Mouse (Mus musculus) ovary, postnatal 36 days (tissue): ENCODE results near the gene Podn.

Experiments
- DNase-seq: peaks from one replicate; pipeline ENCODE4 v3.0.0; 2022; ENCODE audit warnings: low spot score, mixed read lengths

Gene Podn

DNA sequence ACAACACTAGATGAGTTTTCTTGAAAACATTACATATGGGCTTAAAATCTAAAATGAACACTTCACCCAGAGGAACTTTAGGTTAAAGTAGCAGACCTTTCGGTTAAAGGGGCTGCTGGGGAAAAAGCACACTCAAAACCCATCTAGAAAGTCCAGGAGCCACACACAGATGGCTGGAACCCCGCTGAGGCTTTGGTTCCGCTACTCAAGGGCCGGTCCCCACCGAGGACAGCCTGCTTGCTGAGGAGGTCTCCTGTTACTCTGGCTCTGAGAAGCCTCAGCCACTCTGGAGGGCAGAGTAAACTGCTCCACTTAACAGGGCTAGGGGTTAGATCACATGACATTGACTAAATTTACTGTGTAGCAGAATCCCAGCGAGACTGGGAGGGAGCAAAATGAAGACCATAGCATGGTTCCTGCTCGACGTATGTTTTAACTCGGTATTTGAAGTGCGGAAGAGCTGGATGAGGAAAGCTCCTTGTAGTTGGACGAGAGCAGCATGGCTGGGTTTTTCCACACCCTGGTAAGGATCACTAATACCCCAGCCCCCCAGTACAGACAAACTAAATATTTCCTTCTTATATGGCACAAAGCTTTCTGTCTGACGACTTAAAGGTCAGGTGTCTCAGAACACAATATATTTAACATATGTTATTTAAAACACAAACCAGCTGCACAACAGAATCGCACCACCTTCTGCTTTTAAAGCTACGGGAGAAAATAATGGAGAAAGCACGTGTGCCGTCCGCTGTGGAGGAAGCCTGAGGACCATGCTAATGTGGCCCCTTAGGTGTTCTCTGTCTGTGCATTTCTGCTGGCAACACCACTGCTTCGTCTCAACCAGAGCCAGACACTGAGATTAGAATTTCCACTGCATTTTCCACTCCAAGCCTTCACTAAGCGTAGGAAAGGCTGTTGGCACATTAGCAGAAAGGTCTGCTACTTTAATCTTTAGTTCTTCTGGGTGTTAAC lies 50.8 kb downstream of the Podn start:
- DNase-seq, result no peak

- no peak for DNase-seq
Measured at GRCm38 (mm10) chr4:108037027-108037426, 59.2 kb downstream of the Podn start.

- no peak for DNase-seq
Measured at GRCm38 (mm10) chr4:108033041-108033764, 63.0 kb downstream of the Podn start.

GRCm38 (mm10) chr4:108032352-108032849 lies 63.8 kb downstream of the Podn start:
- DNase-seq, result no peak

DNA sequence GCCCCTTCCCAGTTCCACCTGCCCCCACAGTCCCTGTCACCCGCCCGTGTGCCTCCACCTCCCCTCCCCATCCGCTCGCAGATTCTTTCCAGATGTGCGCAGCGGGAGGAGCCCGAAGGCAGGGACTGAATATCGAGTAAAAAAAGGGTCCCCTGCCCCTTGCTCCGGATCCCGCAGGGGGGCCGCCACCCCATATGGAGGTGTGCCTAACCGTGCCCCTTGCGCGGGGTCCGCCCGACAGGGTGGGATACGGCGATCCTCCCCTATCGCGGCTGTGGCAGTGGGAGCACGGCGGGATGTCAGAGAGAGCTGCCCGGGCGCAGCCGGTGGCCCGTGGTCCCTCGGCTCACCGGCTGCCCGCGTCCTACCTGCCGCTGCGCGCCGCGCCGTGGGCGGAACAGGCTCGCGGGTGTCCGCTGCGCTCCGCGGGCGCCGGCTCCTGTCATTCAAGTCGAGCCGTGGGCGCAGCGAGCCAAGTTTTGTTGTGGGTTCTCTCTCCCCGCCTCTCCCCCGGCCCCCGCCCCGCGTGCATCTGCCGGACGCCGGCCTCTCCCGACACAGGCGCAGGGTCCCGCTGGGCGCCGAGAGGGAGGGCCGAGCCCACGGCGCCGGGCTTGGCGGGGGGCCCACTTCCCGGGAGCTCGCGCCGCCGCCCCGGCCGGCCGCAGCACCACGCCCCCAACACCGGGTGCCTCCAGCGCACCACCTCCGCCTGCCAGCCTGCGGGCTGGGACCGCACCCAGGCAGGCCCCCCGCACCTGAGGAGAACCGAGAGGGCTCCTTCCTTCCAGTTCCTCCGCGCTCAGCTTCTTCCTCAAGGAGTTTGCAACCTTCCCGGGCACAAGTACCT lies 64.5 kb downstream of the Podn start:
- peak; percentile 59 for DNase-seq

- DNase-seq, result no peak
Measured at GRCm38 (mm10) chr4:108030888-108031501, 65.2 kb downstream of the Podn start.

DNA sequence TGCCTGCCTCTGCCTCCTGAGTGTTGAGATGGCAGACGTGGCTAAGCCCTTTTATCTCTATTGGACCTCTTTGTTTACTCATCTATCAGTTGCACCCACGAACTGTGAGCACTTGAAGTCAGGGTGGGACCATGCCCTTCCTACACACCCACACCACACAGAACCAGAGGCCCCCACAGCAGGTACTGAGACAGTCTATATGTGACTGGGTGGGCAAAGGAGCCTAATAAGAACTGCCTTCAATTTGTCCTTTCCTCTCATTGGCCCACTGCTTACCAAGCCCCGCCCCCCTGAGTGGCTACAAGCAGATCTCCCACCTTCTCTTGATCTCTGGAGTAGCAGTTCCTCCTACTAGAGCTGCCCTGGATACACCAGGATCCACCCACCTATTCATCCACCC lies 70.1 kb downstream of the Podn start:
- no peak for DNase-seq

DNA sequence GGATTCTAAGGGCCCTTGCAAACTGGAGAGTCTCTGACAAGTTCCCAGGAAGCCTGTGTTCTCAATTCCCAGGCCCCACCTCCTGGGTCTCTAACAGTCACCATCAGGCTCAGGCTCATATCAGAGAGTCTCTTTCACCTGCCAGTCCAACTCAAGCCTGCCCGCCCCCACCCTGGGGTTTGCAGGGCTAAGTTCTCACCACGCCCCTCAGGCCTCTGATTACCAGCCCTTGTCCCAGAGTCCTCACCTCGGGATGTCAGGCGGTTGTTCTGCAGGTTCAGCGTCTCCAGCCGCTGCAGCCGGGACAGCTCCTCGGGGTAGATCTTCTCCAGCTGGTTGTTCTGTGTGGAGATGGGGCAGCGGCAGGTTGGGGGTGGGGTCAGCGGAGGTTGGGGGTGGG lies 71.0 kb downstream of the Podn start:
- no peak for DNase-seq

DNA sequence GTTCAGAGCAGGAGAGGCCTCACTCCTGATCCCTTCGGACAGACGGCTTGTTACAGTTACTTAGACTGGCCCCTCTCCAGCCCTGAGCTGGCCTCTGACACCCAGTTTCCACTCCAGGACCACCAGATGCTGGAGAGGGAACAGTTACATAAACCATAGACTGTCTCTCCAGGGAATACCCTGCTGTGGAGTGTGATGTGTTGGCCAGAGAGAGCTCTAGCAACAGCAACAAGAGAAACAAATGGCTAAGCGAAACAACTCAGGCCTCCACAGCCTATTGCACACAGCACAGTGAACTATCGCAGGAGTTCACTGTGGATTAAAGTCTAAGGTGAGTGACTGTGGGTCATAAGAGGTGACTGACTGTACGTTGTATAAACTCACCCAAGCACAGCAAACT lies 71.6 kb downstream of the Podn start:
- DNase-seq, result no peak

DNA sequence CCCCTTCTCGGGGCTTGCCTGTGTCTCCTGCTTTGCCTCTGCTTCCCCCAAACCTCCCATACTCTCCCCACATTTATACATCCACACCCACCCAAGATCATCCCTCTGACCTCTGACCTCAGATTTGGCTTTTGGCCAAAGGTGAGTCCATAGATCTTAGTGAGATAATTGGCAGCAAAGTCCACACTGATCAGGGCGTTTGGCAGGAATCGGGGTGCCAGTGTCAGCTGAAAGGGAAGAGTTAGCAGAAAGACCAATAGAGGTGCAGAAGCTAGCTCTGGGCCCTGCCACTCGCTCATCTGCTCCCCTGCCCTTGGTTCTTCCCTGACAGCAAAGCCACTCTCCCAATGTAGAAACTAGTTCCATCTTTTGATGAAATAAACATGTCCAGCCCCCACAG lies 73.1 kb downstream of the Podn start:
- no peak for DNase-seq

GRCm38 (mm10) chr4:108020178-108020577 lies 76.1 kb downstream of the Podn start:
- no peak for DNase-seq

DNA sequence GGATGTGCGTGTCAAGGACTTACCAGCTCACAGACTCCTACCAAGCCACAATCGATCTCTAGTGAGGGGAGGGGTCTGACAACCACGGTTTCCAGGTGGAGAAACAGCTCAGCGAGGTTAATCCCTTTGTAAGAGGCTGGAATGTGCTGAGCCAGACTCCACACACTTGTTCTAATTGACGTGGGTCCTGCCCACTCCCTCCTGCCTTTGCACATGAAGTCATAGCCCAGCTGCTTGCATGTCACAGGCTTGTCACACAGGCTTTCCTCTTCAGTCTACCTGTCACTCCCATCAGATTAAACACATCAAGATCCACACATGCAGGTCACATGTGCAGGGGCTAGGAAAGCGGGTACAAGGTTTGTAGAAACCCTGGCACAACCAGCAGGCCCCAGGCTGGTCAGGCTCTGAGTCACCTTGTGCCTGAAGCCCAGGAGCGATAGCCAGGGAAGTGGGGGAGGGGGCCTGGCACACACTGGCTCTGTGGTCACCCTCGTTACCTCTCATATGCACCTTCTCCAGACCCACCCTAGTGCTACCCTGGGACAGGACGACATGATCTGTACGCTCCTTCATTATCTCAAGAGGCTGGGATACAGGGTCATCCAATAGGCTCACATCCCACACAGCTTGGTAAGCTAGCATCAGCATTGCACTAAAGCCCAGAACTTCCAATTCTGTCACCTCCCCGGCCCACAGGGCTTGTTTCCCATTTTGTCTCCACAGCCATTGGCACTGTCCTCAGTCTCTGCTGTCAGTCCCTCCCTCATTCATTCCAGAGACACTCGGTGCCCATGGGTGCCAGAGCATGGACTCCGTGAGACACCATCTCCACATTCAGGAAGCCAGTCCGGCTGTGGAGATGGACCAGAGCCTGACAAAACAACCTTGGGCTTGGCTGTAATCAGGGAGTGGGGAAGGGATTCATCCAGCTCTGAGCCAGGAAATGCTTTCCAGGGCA lies 77.0 kb downstream of the Podn start:
- no peak for DNase-seq

DNA sequence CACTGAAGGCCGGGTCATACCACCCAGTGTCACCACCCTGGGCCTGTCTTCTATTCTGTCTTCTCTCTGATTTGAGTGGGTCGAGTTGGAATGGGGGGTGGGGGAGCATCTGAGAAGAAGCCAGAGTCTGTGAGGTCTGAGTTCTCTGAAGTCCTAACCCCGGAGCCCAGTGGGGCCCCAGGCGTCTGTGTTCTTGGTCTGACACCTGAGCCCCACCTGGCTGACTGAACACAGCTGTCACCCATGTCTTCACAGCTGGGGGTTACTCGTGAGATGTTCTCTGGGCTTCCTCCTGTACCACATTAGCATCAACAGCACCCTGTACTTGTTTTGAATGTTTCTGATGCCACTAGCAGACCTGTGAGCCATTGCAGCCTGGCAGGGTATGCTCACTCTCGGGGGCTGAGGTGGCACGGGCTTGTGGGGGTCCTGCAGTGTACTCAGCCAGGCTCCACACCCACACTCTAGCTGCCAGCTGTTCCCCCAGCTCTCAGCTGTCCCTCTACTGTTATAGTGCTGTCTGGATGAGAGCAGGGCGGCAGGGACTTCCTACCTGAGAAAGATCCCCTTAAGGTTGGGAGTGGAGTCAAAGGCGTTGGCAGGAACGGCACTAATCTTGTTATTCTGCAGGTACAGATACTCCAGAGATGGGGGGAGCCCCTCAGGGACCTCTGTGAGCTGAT lies 77.9 kb downstream of the Podn start:
- no peak for DNase-seq

GRCm38 (mm10) chr4:108017839-108018238 lies 78.4 kb downstream of the Podn start:
- DNase-seq, result no peak

GRCm38 (mm10) chr4:108016321-108016720 lies 79.9 kb downstream of the Podn start:
- DNase-seq, result no peak

DNA sequence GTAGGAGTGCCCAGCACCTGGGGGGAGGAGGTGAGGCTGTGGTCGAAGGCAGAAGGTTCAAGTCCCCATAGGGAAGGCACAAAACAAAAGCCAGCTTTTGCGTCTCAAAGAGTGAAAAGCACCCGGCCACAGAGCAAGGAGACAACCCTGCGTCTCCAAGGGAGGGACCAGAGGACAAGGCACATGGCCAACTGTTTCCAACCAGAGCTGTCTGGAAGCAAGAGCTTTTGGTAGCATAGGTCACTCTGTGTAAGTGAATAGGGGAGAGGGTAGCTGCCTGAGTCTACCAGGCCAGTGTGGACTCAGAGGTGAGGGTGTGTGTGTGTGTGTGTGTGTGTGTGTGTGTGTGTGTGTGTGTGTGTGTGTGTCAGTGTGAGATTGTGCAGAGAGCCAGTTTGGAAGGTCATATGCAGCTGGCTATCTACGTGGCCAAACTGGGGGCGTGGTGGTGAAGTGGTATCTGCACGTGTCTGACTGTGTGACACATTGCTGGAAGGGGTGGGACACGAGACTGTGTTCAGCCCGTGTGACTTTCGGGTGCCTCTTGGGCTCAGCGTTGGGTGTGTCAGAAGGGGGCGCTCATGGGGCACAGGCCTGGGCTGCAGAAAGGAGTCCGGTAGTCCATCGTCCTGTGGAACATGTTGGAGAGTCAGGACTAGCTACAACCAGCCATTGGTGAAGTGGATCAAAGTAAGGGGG lies 81.0 kb downstream of the Podn start:
- peak; percentile 60 for DNase-seq

DNA sequence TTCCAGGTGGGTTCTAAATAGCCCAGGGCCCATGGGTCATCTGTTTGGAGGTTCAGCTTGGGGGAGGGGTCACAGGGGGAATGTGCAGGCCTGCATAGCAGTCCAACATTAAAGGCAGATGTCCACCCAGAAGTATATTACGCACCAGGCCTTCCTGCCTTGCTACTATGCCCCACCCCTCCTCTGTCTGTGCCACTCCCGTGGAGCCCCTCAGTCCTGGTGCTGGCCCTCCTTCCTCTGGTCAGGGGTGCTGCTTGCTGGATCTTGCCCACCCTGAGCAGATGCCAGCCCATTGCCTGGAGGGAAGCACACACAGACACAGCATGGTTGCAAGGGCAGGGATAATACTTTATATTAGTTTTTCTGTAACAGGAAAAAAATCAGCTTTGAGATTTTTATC lies 81.8 kb downstream of the Podn start:
- no peak for DNase-seq

DNA sequence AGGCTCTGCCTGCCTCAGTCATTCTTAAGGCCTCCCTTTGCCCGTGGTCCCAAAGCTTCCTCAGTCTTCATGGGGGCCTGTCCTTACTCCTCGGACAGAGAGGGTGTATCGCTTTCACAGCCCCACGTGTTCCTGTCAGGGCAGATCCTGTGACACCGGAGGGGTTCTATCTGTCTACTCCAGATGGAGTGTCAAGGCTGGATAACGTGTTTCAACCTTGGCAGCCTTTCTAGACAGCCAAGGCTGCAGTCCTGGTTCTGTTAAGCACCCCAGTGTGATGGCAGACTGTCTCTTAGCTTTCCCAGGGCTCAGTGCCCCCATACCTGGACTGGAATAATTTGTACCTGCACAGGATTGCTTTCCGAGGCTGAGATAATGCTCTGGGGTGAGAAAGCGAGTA lies 87.7 kb downstream of the Podn start:
- no peak for DNase-seq

- DNase-seq, result no peak
Measured at GRCm38 (mm10) chr4:108007532-108008103, 88.6 kb downstream of the Podn start.
